Mouse (Mus musculus): ENCODE results near the gene Nxf1.
"Not testable (repeated sequence)": the region's sequence is repeated elsewhere in the genome, so short reads cannot be mapped to it uniquely, and the experiment has no call there.

The Nxf1 gene

DNA sequence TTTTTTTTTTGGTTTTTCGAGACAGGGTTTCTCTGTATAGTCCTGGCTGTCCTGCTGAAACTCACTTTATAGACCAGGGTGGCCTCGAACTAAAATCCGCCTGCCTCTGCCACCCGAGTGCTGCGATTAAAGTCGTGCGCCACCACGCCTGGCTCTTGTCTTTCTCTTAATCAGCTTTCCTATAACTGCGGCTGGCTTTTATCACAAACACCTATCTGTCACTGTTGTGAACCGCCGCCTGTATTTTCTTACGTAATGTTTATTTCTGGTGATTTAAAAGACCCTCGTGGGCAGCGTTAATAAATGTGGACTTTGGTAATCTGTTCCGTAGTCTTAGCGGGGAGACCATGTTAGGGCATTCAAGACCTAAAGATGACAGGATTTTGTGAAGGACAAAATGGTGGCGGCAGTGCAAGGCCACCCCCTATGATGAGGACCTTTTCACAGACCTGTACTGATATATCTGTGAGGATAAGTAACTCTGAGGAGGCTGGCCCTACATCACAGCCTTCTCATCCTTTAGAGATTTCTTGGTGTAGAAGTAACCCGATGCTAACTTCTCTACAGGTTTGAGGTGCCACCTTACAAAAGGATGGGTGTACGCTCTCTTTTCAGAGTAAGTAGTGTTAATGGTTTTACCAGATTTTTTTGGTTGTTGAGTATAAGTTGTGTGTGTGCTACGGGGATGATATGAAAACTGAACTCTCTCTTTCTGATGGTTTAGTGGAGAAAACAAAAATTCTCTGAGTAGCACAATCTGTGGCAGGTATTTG lies 33.1 kb upstream of the Nxf1 start:
- DNase-seq (ENCODE audit: low read depth, low spot score): no peak

GRCm38 (mm10) chr19:8724392-8724791 lies 32.5 kb upstream of the Nxf1 start:
- no peak for DNase-seq (ENCODE audit: low read depth, low spot score)

DNA sequence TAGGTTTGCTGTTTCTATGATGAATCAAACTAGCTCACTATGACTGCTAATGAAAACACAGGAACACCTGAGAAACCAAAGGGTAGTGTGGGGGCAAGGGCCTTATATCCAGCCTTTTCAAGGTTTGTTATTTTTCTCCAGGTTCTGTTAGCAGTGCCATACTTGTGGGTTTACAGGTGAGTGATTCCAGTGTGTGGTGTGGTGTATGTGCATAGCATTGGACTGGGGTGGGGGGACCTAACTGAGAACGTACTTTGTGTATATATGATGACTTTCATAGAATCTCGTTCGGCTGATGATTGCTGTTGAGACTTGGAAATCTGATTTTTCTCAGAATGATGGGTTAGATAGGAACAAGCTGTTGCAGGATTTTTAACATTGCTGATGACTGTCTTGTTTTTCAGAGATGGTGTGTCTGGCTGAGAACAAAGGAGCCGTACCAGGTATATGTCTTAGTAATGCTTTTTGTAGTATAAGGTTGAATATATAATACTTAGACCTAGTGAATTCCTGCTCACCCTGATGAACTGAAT lies 31.7 kb upstream of the Nxf1 start:
- DNase-seq (ENCODE audit: low read depth, low spot score): no peak

DNA sequence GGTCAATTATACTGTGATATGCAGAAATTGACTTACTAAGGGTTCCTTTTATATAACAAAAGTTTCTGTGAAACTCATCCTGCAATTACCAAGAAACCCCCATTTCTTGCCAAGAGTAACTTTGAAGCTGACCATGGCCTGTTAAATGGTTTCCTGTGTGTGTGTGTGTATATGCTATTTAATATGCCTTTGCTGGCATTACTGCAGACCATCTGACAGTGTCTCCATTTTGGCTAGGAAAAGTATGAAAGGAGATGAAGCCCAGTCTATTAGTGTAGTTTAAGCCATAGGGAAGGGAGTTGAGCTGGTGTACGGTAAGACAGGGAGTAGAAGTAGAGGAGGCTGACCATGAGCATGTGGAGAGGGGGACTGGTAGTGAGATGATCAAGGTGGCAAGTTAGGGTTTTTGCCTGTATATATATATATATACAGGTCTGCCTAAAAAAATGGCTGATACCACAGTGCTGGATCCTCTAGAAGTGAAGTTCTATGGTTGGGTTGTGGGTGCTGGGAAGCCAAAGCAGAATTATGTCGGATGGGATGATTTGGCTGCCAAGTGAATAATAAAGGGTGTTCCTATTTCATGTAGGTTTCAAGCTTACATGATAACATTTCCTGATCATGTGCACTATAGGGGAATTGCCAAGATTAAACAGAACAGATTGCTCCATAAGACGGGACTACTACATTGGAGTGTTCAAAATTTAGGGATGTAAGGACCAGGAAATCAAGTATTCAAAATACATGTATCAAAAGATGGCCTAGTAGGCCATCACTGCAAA lies 30.1 kb upstream of the Nxf1 start:
- no peak for DNase-seq (ENCODE audit: low read depth, low spot score)

GRCm38 (mm10) chr19:8727495-8728114 lies 29.3 kb upstream of the Nxf1 start:
- DNase-seq (ENCODE audit: low read depth, low spot score): no peak

DNA sequence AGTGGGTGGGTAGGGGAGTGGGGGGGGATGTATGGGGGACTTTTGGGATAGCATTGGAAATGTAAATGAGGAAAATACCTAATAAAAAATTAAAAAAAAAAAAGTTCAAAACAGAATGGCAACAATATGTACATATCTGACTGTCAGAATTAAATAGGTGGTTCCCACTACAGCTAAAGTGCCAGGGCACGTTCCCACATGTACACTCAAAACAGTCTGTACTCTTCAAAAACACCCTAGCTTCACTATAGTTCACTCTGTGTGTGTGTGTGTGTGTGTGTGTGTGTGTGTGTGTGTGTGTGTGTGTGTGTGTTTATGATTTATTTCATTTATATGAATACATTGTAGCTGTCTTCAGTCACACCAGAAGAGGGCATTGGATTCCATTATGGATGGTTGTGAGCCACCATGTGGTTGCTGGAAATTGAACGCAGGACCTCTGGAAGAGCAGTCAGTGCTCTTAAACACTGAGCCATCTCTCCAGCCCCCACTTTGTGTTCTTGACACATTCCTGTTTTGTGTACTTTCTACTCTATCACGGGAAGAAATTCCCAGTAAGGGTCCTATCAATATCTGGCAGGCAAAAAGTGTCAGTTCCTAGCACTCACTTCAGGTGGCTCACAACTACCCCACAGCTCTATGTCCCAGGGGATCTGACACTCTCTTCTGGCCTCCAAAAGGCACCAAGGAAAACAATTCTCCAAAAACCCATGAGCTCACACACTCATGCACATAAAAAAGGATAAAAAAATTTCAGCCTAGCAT lies 28.4 kb upstream of the Nxf1 start:
- not testable (repeated sequence) for DNase-seq (ENCODE audit: low read depth, low spot score)

DNA sequence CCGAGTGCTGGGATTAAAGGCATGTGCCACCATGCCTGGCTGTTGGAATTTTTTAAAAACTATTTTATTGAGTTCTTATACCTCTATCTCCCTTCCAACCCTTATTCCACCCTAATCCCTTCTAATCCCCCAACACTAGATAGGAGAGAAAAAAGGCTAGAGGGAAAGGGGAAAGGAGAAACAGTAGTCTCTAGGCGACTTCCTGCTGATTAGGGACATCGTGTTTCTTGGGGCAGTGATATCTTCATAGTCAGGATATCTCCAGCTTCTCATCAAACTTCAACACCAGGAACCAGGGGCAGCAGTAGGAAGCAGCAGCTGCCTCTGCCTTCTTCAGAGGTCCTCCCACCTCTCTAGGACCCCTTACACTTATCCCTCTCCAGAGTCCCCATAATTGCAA lies 22.5 kb upstream of the Nxf1 start:
- no peak for DNase-seq (ENCODE audit: low read depth, low spot score)

- DNase-seq (ENCODE audit: low read depth, low spot score): peak; percentile 84
Measured at GRCm38 (mm10) chr19:8735389-8736159, 21.3 kb upstream of the Nxf1 start, which contains the start of gene Wdr74. TSS of gene Wdr74 (plus strand) at chr19:8735827.

DNA sequence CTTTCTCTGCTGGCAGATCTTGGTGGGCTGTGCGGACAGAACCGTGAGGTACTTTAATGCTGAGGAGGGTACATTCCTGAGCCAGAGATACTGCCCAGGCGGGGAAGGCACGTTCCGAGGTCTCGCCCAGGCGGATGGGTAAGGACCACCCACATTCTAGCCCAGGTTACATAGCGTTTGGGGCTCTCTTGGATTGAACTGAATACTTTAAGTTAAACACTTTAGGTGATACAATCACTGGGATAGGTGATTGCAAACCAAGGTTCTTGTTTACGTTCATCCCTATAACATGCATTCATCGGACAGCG lies 20.8 kb upstream of the Nxf1 start:
- no peak for DNase-seq (ENCODE audit: low read depth, low spot score)

DNA sequence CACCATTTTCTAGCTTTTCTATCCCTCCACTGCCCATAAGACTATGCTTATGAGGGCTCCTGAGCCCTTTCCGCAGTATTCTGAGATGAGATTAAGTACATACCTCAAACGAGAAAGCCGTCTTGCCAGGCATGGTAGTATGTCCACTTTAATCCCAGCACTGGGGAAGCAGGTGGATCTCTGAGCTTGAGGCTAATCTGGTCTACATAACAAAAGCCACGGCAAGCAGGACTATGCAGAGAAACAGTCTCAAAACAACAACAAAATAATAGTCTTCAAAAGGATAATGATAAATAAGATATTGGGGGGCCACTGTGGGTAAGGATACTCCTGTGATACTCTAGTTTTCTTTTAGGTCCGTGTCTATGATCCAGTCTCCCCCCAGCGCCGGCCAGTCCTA lies 18.0 kb upstream of the Nxf1 start:
- DNase-seq (ENCODE audit: low read depth, low spot score): no peak

GRCm38 (mm10) chr19:8739646-8740045 lies 17.2 kb upstream of the Nxf1 start:
- no peak for DNase-seq (ENCODE audit: low read depth, low spot score)

- DNase-seq (ENCODE audit: low read depth, low spot score): no peak
Measured at GRCm38 (mm10) chr19:8740603-8741002, 16.3 kb upstream of the Nxf1 start, which contains the start of gene 1700092M07Rik. TSS of gene 1700092M07Rik (plus strand) at chr19:8740718.

DNA sequence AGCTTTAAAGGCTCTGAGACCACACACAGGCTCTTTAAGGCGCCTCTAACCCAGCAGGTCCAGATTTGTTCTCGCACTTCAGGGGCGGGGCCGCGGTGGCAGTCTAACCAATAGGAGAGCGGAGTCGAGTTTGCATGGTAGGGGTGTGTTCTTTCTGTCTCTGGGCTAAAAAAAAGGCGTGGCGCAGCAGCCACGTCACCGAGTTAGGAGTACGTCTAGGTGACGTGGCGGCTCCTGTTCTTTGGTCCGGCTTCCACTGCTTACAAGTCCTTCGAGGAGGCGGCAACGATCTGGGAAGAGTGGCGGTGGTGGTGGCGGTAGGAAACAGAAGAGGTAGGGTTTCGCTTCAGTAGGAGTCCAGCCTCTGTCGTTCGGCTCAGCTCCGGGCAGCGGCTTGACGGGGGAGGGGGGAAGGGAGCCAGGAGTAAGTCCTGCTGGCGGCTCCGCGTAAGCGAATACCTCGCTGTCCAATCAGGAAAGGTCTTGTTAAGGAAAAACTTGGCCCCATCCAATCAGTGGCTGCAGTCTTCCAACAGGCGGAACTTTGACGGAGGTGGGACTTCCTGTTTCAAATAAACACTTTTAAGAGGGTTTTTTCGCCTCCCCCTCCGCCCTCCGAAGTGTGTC lies 15.5 kb upstream of the Nxf1 start, which contains the start of gene Stx5a:
TSS of gene Stx5a (plus strand) at position 171 of the 627 bp plus-strand sequence.
- DNase-seq (ENCODE audit: low read depth, low spot score): peak; percentile 96

DNA sequence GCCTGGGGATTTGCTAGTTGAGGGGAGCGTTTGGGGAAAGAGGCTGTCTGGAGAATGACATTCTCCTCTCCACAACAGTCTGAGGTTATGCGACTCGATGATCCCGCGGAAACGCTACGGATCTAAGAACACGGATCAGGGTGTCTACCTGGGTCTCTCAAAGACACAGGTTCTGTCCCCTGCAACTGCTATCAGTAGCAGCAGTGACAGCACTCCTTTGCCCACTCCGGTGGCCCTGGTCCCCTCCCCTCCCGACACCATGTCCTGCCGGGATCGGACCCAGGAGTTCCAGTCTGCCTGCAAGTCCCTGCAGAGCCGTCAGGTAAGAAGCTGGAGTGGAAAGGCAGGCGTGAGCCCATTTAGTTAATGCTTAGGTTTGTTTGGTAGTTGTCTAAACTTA lies 14.7 kb upstream of the Nxf1 start:
- no peak for DNase-seq (ENCODE audit: low read depth, low spot score)

DNA sequence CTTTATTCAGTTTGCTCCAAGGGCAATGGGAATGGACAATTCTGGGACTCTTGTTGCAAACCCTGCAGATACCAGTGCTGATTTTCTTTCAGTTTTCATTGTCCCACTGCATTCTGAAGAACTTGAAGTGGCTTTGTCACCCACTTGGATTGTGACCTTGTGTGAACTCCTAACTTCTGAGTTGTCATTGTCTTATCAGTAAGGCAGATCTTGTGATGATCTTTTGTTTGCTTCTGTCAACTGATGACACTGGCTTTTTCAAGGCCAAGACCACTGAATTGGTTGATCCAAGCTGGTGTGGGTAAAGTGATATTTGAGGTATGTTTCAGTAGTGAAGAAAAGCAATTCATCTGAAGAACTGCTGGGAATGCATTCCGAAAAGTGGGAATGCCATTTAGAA lies 11.5 kb upstream of the Nxf1 start:
- no peak for DNase-seq (ENCODE audit: low read depth, low spot score)

DNA sequence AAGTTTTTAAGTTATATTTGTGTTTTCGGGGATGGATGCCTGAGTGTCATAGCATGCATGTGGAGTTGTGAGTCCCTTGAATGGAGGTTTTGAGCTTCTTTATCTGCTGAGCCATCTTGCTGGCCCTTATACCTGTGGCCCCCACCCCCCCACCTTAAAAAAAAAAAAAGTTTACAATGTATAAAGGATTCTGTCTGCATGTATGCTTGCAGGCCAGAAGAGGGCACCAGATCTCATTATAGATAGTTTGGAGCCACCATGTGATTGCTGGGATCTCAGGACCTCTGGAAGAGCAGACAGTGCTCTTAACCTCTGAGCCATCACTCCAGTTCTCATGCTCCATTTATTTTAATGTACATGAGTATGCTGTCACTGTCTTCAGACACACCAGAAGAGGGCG lies 9.5 kb upstream of the Nxf1 start:
- no peak for DNase-seq (ENCODE audit: low read depth, low spot score)

DNA sequence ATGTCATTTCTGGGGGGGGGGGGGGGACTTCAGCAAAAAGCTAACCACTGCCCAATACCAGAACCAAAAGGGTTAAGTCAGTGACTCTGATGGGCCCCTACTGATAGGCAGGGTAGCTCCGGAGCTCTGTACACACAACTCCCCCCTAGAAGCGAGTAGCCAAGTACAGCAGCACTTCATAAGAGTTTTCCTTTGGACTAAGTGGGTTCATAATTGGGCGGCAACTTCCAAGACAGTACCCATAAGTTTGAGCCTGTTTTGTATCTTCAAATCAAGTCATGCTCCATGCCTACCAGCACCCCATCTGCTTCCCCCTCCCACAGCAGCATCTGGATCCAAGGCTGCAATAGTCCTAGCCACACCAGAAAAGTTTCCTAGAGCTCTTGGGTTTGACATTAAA lies 1.2 kb upstream of the Nxf1 start:
- no peak for DNase-seq (ENCODE audit: low read depth, low spot score)

GRCm38 (mm10) chr19:8757471-8757998 lies 662 bp downstream of the Nxf1 start:
- DNase-seq (ENCODE audit: low read depth, low spot score): no peak

- no peak for DNase-seq (ENCODE audit: low read depth, low spot score)
Measured at GRCm38 (mm10) chr19:8758899-8759298, 2.0 kb downstream of the Nxf1 start.

DNA sequence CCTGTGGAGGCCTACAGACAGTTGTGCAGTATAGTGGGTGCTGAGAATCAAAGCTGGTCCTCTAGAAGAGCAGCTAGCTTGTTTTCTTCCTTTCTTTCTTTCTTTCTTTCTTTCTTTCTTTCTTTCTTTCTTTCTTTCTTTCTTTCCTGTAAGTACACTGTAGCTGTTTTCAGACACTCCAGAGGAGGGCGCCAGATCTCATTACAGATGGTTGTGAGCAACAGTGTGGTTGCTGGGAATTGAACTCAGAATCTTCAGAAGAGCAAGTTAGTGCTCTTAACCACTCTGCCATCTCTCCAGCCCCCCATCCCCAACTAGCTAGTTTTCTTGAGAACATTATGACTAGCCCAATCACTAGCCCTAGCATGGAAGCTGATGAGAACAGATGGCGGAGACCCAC lies 3.9 kb downstream of the Nxf1 start:
- no peak for DNase-seq (ENCODE audit: low read depth, low spot score)
